Mouse (Mus musculus): ENCODE measurements around the gene Tmem139. TPM values are rescaled to one million over a fixed set of nuclear protein-coding genes. Genes with fewer than 3 reads are reported as not detected.

Tmem139 gene
- polyA plus RNA-seq, 1 experiment, result not detected

GRCm38 (mm10) chr6:42245711-42246353 lies 15.9 kb upstream of the Tmem139 start, which contains the start of gene Gstk1:
Gene Gstk1 (plus strand): TSS chr6:42245935.
- no peak for TF ChIP-seq CTCF (IDR thresholded peaks at IDR 0.05; ENCODE audit: extremely low read depth, insufficient read depth, low read length)
- peak; percentile 55; the same call in 1 of the 2 replicates for TF ChIP-seq POLR2A (IDR thresholded peaks at IDR 0.05; ENCODE audit: extremely low read depth, insufficient read depth, low read length)
- Histone ChIP-seq H3K27ac (ENCODE audit: insufficient read depth, low read length) (no peak within 1 kb of the TSS), H3K4me3 (ENCODE audit: insufficient read depth, low read length) (peak within 1 kb of the TSS; percentile 36), H3K4me1 (ENCODE audit: control insufficient read depth, insufficient read depth, low read length) (no peaks in the 10 kb centered on the region)

- Histone ChIP-seq H3K4me3 (ENCODE audit: insufficient read depth, low read length) (no peak overlapping the region), H3K4me1 (ENCODE audit: control insufficient read depth, insufficient read depth, low read length) (no peaks in the 10 kb centered on the region), H3K27ac (ENCODE audit: insufficient read depth, low read length) (no peak overlapping the region)
- TF ChIP-seq CTCF (IDR thresholded peaks at IDR 0.05; ENCODE audit: extremely low read depth, insufficient read depth, low read length) (no peak), POLR2A (IDR thresholded peaks at IDR 0.05; ENCODE audit: extremely low read depth, insufficient read depth, low read length) (no peak)
These were observed 14.6 kb upstream of the Tmem139 start for GRCm38 (mm10) chr6:42247173-42247572.

DNA sequence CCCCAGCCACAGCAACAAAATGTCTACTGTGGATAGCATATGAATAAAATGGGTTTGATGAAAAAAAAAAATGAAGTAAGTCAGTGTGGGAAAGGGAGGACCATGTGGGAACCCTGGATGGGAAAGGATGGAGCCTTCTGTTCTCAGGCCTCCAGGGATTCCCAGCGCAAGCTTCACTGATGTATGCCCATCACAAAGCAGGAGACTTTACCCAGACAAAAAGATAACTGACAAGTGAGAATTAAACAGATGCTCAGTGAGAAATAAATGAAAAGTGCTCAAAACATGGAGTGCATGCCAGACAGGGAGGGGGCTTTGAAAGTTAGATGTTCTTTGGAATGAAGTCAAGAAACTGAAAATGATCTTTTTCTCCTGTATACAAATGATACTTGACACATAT lies 13.8 kb upstream of the Tmem139 start:
- Histone ChIP-seq H3K4me3 (ENCODE audit: insufficient read depth, low read length) (no peak overlapping the region), H3K27ac (ENCODE audit: insufficient read depth, low read length) (no peak overlapping the region), H3K4me1 (ENCODE audit: control insufficient read depth, insufficient read depth, low read length) (no peaks in the 10 kb centered on the region)
- no peak for TF ChIP-seq CTCF (IDR thresholded peaks at IDR 0.05; ENCODE audit: extremely low read depth, insufficient read depth, low read length)
- no peak for TF ChIP-seq POLR2A (IDR thresholded peaks at IDR 0.05; ENCODE audit: extremely low read depth, insufficient read depth, low read length)

GRCm38 (mm10) chr6:42251791-42252190 lies 10.0 kb upstream of the Tmem139 start:
- H3K27ac ChIP-seq (ENCODE audit: insufficient read depth, low read length), result no peak overlapping the region
- H3K4me3 ChIP-seq (ENCODE audit: insufficient read depth, low read length), result no peak overlapping the region
- H3K4me1 ChIP-seq (ENCODE audit: control insufficient read depth, insufficient read depth, low read length), result no peaks in the 10 kb centered on the region
- no peak for TF ChIP-seq CTCF (IDR thresholded peaks at IDR 0.05; ENCODE audit: extremely low read depth, insufficient read depth, low read length)
- TF ChIP-seq POLR2A (IDR thresholded peaks at IDR 0.05; ENCODE audit: extremely low read depth, insufficient read depth, low read length), result no peak

DNA sequence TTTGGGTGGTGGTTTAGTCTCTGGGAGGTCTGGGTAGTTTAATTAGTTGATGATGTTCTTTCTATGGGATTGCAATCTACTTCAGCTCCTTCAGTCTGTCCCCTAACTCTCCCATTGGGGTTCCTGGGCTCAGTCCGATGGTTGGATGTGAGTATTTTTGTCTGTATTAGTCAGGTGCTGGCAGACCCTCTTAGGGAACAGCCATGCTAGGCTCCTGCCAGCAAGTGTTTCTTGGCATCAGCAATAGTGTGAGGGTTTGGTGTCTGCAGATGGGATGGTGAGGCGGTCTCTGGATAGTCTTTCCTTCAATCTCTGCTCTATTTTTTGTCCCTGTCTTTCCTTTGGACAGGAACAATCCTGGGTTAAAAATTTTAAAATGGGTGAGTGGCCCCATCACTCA lies 8.7 kb upstream of the Tmem139 start:
- TF ChIP-seq POLR2A (IDR thresholded peaks at IDR 0.05; ENCODE audit: extremely low read depth, insufficient read depth, low read length), result no peak
- TF ChIP-seq CTCF (IDR thresholded peaks at IDR 0.05; ENCODE audit: extremely low read depth, insufficient read depth, low read length), result no peak
- no peak overlapping the region for H3K4me3 ChIP-seq (ENCODE audit: insufficient read depth, low read length)

GRCm38 (mm10) chr6:42257303-42257863 lies 4.4 kb upstream of the Tmem139 start:
- no peak overlapping the region for H3K27ac ChIP-seq (ENCODE audit: insufficient read depth, low read length)
- no peak overlapping the region for H3K4me3 ChIP-seq (ENCODE audit: insufficient read depth, low read length)
- no peaks in the 10 kb centered on the region for H3K4me1 ChIP-seq (ENCODE audit: control insufficient read depth, insufficient read depth, low read length)
- TF ChIP-seq CTCF (IDR thresholded peaks at IDR 0.05; ENCODE audit: extremely low read depth, insufficient read depth, low read length), result peak; percentile 55
- no peak for TF ChIP-seq POLR2A (IDR thresholded peaks at IDR 0.05; ENCODE audit: extremely low read depth, insufficient read depth, low read length)

More for the DNA sequence above, 8.7 kb upstream of the Tmem139 start:
- H3K27ac ChIP-seq (ENCODE audit: insufficient read depth, low read length), result no peak overlapping the region
- no peaks in the 10 kb centered on the region for H3K4me1 ChIP-seq (ENCODE audit: control insufficient read depth, insufficient read depth, low read length)

- TF ChIP-seq POLR2A (IDR thresholded peaks at IDR 0.05; ENCODE audit: extremely low read depth, insufficient read depth, low read length), result no peak
- TF ChIP-seq CTCF (IDR thresholded peaks at IDR 0.05; ENCODE audit: extremely low read depth, insufficient read depth, low read length), result no peak
- no peak overlapping the region for H3K4me3 ChIP-seq (ENCODE audit: insufficient read depth, low read length)
- no peak overlapping the region for H3K27ac ChIP-seq (ENCODE audit: insufficient read depth, low read length)
- no peaks in the 10 kb centered on the region for H3K4me1 ChIP-seq (ENCODE audit: control insufficient read depth, insufficient read depth, low read length)
These were observed 1.3 kb upstream of the Tmem139 start for GRCm38 (mm10) chr6:42260430-42260829.

GRCm38 (mm10) chr6:42264626-42265312 lies 3.0 kb downstream of the Tmem139 start, which contains the start of gene Casp2:
Gene Casp2 (plus strand): TSS chr6:42264985.
- Histone ChIP-seq H3K4me1 (ENCODE audit: control insufficient read depth, insufficient read depth, low read length) (no peaks in the 10 kb centered on the region; the same call in 1 of the 2 replicates), H3K4me3 (ENCODE audit: insufficient read depth, low read length) (peak within 1 kb of the TSS; percentile 76), H3K27ac (ENCODE audit: insufficient read depth, low read length) (peak within 1 kb of the TSS; percentile 54)
- TF ChIP-seq CTCF (IDR thresholded peaks at IDR 0.05; ENCODE audit: extremely low read depth, insufficient read depth, low read length) (peak; percentile 93), POLR2A (IDR thresholded peaks at IDR 0.05; ENCODE audit: extremely low read depth, insufficient read depth, low read length) (peak; percentile 53; the same call in 1 of the 2 replicates)

DNA sequence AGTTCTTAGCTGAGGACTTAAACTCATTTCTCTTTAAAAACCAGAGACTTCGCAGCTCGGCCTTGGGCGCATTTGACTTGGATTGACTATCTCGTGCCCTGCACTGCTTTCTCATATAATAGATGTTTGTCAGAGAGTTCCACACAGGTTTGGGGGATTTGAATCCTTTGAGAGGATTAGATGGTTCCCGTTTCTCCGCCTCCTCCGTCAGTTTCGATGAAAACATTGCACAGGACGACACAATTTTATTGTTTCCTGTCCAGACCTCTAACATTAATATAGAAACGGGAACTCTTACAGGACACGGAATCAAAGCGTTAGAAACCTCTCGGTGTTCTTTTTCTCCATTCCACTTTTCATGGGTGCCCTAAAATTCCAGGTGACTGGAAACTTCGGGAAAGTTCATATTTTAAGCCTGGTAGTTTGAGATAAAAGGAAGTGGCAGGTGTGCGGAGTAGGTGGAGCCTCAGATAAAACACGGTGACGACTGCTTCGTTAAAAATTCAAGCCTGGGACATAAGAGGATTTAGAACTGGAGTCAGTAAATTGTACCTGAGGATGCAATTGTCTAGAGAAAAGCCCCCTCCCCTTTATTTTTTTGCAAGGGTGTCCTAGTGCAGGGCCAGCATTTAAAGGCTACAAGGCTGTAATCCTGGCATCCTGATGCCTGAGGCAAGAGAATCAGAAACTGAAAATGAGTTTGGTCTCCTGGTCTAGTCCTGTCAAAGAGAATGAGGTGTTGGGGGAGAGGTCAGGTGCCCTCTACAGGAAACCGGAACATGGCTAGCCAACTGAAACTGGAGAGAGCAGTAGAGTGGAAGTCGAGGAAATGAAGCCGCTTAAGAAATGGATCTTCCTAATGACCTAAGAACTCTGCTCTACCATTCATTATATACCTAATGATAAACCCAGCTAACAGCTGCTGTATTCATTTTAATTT lies 3.9 kb downstream of the Tmem139 start:
- peak overlapping the region; percentile 54 for H3K27ac ChIP-seq (ENCODE audit: insufficient read depth, low read length)
- peak overlapping the region; percentile 76 for H3K4me3 ChIP-seq (ENCODE audit: insufficient read depth, low read length)
- no peaks in the 10 kb centered on the region; the same call in 1 of the 2 replicates for H3K4me1 ChIP-seq (ENCODE audit: control insufficient read depth, insufficient read depth, low read length)
- TF ChIP-seq CTCF (IDR thresholded peaks at IDR 0.05; ENCODE audit: extremely low read depth, insufficient read depth, low read length) (no peak), POLR2A (IDR thresholded peaks at IDR 0.05; ENCODE audit: extremely low read depth, insufficient read depth, low read length) (no peak)
